Mouse (Mus musculus) heart, embryonic 12.5 days (tissue): Measurements from ENCODE around the gene Olfr1122. TPM values are rescaled to one million over a fixed set of nuclear protein-coding genes. Genes with fewer than 3 reads are reported as not detected.

Source experiments
- polyA plus RNA-seq: library from polyadenylated mRNA; unstranded; fragments of >200 nt; fragmentation: Nextera tagmentation; extraction: Ambion mirVana; gene quantifications from 2 replicates; pipeline ENCODE4 v1.2.1, GENCODE M21; 2016

Gene Olfr1122
- polyA plus RNA-seq, 1 experiment from 2014 or later = not detected

Other genes with a start within 250 kb of the Olfr1122 start
- not detected in 2 replicates for gene Olfr1110, start 245.5 kb upstream of the Olfr1122 start, polyA plus RNA-seq
- gene Olfr1111, start 233.2 kb upstream of the Olfr1122 start, polyA plus RNA-seq = not detected in 2 replicates
- gene Olfr1112, start 198.1 kb upstream of the Olfr1122 start, polyA plus RNA-seq = not detected in 2 replicates
- not detected in 2 replicates for gene Olfr1113, start 176.9 kb upstream of the Olfr1122 start, polyA plus RNA-seq
- not detected in 2 replicates for gene Olfr1115, start 137.8 kb upstream of the Olfr1122 start, polyA plus RNA-seq
- gene Olfr1116, start 118.3 kb upstream of the Olfr1122 start, polyA plus RNA-seq = not detected in 2 replicates
- not detected in 2 replicates for gene Olfr1118, start 78.3 kb upstream of the Olfr1122 start, polyA plus RNA-seq
- not detected in 2 replicates for gene Olfr1120, start 31.0 kb upstream of the Olfr1122 start, polyA plus RNA-seq
- not detected in 2 replicates for gene Olfr1121, start 16.0 kb upstream of the Olfr1122 start, polyA plus RNA-seq
- gene Olfr1123, start 30.8 kb downstream of the Olfr1122 start, polyA plus RNA-seq = not detected in 2 replicates
- gene Olfr1124, start 44.4 kb downstream of the Olfr1122 start, polyA plus RNA-seq = not detected in 2 replicates
- gene Olfr1126, start 68.1 kb downstream of the Olfr1122 start, polyA plus RNA-seq = not detected in 2 replicates
- gene Pramel7, start 111.2 kb downstream of the Olfr1122 start, polyA plus RNA-seq = not detected in 2 replicates
- not detected in 2 replicates for gene Pramel6, start 120.7 kb downstream of the Olfr1122 start, polyA plus RNA-seq
- not detected in 2 replicates for gene Olfr153, start 145.9 kb downstream of the Olfr1122 start, polyA plus RNA-seq
- not detected in 2 replicates for gene Olfr1128, start 159.7 kb downstream of the Olfr1122 start, polyA plus RNA-seq
- not detected in 2 replicates for gene Olfr1129, start 188.1 kb downstream of the Olfr1122 start, polyA plus RNA-seq
- not detected in 2 replicates for gene Olfr1130, start 220.4 kb downstream of the Olfr1122 start, polyA plus RNA-seq
- not detected in 2 replicates for gene Olfr1131, start 241.3 kb downstream of the Olfr1122 start, polyA plus RNA-seq